Mouse (Mus musculus): ENCODE results near the gene Adam17. TPM values are rescaled to one million over a fixed set of nuclear protein-coding genes. Genes with fewer than 3 reads are reported as not detected.

Gene Adam17
- total RNA-seq, 2 experiments from 2014 or later = 42.8 to 50.2 TPM

- DNase-seq = peak; percentile 89 to 92
These were observed 57.2 kb downstream of the Adam17 start, which contains the start of gene Iah1 for GRCm38 (mm10) chr12:21315923-21316868. Gene Iah1, plus strand, starts transcription at chr12:21316389.

GRCm38 (mm10) chr12:21312201-21312600 lies 61.2 kb downstream of the Adam17 start:
- DNase-seq = no peak

DNA sequence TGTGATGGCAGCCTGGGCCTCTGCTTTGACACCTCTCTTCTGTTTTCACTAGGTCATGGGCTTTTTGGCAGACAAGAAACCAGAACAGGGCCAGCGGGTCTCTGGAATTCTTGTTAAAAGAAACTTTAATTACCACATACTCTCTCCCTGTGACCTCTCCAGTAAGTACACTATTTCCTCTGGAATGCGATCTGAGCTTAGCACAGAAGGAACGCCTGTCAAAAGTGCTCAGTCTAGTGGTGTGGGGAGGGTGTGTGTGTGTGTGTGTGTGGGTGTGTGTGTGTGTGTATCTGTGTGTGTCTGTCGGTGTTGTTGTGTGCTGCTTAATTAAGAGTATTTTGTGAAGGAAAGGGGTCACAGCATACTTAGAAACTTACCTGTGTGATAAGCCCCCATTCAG lies 66.7 kb downstream of the Adam17 start:
- no peak for DNase-seq

DNA sequence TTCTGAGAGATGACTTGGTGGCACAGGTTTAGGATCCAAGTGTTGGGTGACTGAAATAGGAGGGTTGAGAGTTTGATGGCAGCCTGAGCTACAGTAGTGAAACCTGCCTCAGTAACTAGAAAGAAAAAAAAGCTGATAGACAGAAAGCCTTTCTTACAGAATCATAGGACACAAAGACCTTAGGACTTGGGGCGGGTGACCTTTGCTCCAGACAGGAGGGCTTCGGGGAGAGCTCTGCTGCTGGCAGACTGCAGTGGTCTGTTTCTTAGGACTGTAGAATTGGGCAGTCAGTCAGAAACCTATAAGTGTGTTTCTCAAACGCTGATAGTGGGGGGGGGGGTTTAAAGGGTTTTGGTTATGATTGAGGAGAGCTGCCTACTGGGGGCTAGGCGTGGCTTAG lies 67.7 kb downstream of the Adam17 start:
- no peak for DNase-seq

DNA sequence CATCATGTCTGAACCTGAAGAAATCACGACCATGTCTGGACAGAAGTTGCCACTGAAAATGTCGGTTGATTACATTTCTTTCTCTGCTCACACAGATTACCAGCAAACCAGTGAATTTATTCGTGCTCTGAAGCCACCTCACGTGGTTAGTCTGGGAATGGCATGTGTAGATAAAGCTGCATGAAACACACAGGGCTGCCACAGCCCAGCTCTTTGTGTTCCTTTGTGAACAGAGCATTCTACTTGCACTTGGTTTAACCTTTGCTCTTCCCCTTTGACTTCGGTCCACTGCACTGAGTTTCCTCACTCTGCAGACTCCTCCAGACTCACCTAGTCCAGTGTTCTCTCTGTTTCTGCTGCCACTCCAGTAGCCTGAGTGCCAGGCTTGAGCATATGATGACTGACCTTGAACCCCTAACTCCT lies 71.1 kb downstream of the Adam17 start:
- DNase-seq = no peak

DNA sequence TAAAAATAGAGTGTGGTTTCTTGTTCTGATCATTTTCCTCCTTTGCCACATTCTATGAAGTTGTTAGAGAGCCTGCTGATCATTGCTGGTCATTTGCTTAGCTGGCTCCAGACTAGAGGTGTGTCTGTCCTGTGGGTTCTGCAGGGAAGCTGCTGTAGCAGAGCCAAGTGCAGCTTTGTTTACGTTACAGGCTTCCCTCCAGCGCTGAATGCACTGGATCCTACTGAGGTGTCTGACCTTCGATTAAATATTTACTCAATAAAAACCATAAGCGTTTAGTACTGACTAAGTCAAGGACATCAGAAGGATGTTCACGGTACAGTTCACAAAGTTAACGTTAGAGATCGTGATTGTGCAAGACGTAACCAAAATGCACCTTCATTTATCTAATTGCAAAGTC lies 71.5 kb downstream of the Adam17 start:
- no peak for DNase-seq

- peak; percentile 48 to 57 for DNase-seq
These were observed 72.1 kb downstream of the Adam17 start for GRCm38 (mm10) chr12:21301324-21301723.

- no peak for DNase-seq
These were observed 74.6 kb downstream of the Adam17 start for GRCm38 (mm10) chr12:21298856-21299255.

DNA sequence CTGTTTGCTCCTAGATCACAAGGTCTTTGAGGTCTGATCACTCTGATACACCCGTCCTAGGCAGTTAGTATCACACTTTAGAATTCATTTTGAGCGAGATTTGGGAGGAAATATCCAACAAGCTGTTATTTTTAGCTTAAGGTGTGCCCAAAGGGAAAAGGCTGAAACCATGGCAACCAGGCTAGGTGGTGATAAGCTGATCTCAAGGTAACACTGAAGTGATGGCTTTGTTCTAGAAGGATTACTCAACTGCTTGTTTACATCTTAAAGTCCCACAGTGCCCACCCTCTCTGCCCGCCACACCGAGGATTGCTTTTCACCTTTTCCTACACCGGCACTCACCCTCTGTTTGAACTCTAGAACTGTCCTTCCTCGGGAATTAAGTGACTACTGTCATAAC lies 83.8 kb downstream of the Adam17 start:
- DNase-seq = no peak

- DNase-seq = no peak
These were observed 84.6 kb downstream of the Adam17 start for GRCm38 (mm10) chr12:21288716-21289395.

GRCm38 (mm10) chr12:21286712-21287650 lies 86.5 kb downstream of the Adam17 start:
- DNase-seq = peak; percentile 24 to 25

DNA sequence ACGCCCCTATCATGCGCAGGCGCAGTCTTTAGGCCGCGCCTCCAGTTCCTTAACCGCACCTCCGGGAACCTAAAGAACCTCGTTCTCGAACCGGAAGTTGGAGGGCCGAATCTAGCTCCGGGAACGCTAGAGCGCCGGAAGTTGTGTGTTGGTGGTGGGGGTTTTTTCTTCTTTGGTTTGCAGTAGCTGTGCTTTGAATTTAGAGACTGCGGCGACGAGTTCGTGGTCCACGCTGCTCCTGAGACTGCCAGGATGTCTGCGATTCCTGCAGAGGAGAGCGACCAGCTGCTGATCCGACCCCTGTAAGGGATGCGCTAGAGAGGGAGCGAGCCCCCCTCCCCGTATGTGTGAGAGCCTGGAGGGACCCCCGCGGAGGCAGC lies 87.2 kb downstream of the Adam17 start, which contains the start of gene Itgb1bp1:
Gene Itgb1bp1, minus strand, starts transcription at position 42 of the 380 bp plus-strand sequence.
- DNase-seq = peak; percentile 99

DNA sequence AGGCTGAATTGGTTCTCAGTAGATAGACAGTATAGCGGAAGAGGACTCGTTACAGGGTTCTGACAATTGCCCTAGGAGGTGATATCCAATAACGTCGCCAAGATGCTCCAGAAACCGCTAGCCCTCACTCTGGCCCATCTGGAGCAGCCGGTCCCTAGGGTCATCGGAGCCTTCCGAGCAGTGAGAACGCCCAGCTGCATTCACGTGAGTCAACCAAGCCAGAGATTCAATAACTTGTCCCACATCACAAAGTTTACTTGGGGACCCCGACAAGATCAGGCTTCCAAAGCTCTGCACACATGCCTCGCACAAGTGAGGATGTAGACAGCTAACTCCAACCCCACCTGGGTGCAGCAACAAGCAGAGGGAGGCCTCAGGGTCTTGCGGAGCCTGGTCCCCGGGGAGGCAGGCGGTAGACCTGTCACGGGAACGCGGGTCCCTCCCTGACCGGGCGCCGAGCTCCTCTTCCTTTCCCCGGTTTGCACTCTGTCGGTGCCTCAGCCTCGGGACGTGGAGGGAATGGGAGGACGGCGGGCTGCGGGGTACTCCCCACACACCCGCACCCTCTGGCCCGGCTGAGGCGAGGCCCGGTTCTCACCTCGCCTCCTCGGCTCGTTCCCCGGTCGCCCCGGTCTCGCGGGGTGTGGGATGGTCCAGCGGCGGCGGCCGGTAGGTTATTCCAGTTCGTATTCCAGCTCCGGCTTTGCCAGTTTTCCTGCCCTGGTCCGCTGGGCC lies 87.8 kb downstream of the Adam17 start:
- DNase-seq = no peak

DNA sequence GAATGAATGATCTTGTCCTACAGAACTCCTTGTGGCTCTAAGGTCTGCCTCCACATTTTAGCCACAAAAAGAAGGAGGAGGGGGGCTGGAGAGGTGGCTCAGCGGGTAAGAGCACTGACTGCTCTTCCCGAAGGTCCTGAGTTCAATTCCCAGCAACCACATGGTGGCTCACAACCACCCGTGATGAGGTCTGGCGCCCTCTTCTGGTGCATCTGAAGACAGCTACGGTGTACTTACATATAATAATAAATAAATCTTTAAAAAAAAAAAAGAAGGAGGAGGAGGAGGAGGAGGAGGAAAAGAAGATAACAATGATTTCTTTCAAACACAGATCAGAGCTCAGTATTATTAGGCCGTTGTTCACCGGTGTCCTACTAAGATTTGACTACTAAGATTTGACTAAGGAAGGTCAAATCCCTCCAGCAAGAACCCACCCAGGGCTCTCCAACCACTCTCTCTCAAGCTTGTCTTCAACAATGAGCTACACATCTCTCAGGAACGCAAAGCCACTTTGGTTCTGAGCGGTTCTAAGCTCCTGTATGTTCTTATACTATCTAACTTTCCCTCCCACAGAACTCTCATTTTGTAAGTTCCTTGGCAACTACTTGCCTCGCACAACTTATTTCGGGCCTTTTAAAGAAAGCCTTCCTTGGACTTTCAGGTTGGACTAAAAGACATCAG lies 88.5 kb downstream of the Adam17 start, which contains the start of gene Cpsf3:
Gene Cpsf3, plus strand, starts transcription at position 631 of the 681 bp plus-strand sequence.
- no peak for DNase-seq

GRCm38 (mm10) chr12:21277352-21277864 lies 96.0 kb downstream of the Adam17 start:
- no peak for DNase-seq

DNA sequence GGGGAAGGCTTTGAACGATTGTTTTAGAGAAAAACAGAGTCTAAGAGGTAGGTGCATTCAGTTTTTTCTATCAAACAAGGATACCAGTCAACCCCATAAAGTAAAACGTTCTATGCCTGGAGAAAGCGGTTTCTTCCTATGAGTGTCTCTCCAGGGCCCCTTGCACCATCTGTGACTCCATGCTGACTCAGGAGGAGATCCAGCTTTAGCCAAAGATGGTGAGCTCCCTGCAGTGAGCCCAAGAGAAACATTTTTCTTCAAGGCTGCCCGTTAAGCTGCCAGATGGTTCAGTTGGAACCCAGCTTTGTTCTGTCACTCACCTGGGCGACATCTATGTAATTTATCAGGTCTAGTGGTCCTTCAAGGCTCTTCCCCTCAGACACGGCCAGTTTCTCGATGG lies 99.0 kb downstream of the Adam17 start:
- DNase-seq = no peak

All from heart, adult 18-20 months (tissue).